Mouse (Mus musculus) megakaryocyte, adult 5-6 weeks (primary cell): ENCODE results near the gene Gng8. TPM values are rescaled to one million over a fixed set of nuclear protein-coding genes. Genes with fewer than 3 reads are reported as not detected.

Experiments used
- total RNA-seq, 2 experiments: library from RNA; stranded (forward) in 1 of 2; stranded (reverse) in 1 of 2; fragments of 153-499, 151-499 nt in 1 of 2; fragments of 221-1000, 200-1000 nt in 1 of 2; gene quantifications; 2 replicates each; pipeline versions ENCODE4 v1.2.3 to v1.2.4; 2015 to 2017

Gene Gng8
- total RNA-seq, 2 experiments from 2014 or later, result 0.48 TPM; not detected in 1

Other genes starting within 250 kb of the Gng8 start
- gene Ceacam15, start 216.1 kb upstream of the Gng8 start, total RNA-seq (2015), result not detected in 2 replicates
- gene Ceacam15, start 216.1 kb upstream of the Gng8 start, total RNA-seq (2017), result not detected in 2 replicates
- not detected in 2 replicates for gene Ceacam9, start 169.9 kb upstream of the Gng8 start, total RNA-seq (2015)
- not detected in 2 replicates for gene Ceacam9, start 169.9 kb upstream of the Gng8 start, total RNA-seq (2017)
- gene Ap2s1, start 153.4 kb upstream of the Gng8 start, total RNA-seq (2015), result 205 and 210 TPM in 2 replicates
- 81.5 and 95.7 TPM in 2 replicates for gene Ap2s1, start 153.4 kb upstream of the Gng8 start, total RNA-seq (2017)
- gene Slc1a5, start 110.4 kb upstream of the Gng8 start, total RNA-seq (2015), result 48.1 and 55.7 TPM in 2 replicates
- gene Slc1a5, start 110.4 kb upstream of the Gng8 start, total RNA-seq (2017), result 27.8 and 28.4 TPM in 2 replicates
- gene Strn4, start 75.9 kb upstream of the Gng8 start, total RNA-seq (2015), result 25.7 and 27.6 TPM in 2 replicates
- gene Strn4, start 75.9 kb upstream of the Gng8 start, total RNA-seq (2017), result 45.9 and 50.0 TPM in 2 replicates
- gene Fkrp, start 75.1 kb upstream of the Gng8 start, total RNA-seq (2015), result 8.1 and 12.4 TPM in 2 replicates
- 8.1 and 10.6 TPM in 2 replicates for gene Fkrp, start 75.1 kb upstream of the Gng8 start, total RNA-seq (2017)
- 8.8 and 14.0 TPM in 2 replicates for gene Prkd2, start 48.9 kb upstream of the Gng8 start, total RNA-seq (2015)
- 9.4 and 10.1 TPM in 2 replicates for gene Prkd2, start 48.9 kb upstream of the Gng8 start, total RNA-seq (2017)
- 0.09 and 0.23 TPM in 2 replicates for gene Dact3, start 16.5 kb upstream of the Gng8 start, total RNA-seq (2015)
- gene Dact3, start 16.5 kb upstream of the Gng8 start, total RNA-seq (2017), result 0.15 and 0.16 TPM in 2 replicates
- gene Ptgir, start 14.7 kb downstream of the Gng8 start, total RNA-seq (2015), result 16.0 and 18.1 TPM in 2 replicates
- 14.5 and 16.6 TPM in 2 replicates for gene Ptgir, start 14.7 kb downstream of the Gng8 start, total RNA-seq (2017)
- 113 and 140 TPM in 2 replicates for gene Calm3, start 32.3 kb downstream of the Gng8 start, total RNA-seq (2015)
- gene Calm3, start 32.3 kb downstream of the Gng8 start, total RNA-seq (2017), result 322 and 392 TPM in 2 replicates
- not detected in 2 replicates for gene Pnmal2, start 52.9 kb downstream of the Gng8 start, total RNA-seq (2015)
- not detected in 2 replicates for gene Pnmal2, start 52.9 kb downstream of the Gng8 start, total RNA-seq (2017)
- not detected in 2 replicates for gene Pnmal1, start 67.9 kb downstream of the Gng8 start, total RNA-seq (2015)
- gene Pnmal1, start 67.9 kb downstream of the Gng8 start, total RNA-seq (2017), result not detected in 2 replicates
- 0.18 TPM in 1 of 2 replicates, not detected in the other for gene Gm42372, start 91.3 kb downstream of the Gng8 start, total RNA-seq (2015)
- 0.04 and 0.11 TPM in 2 replicates for gene Gm42372, start 91.3 kb downstream of the Gng8 start, total RNA-seq (2017)
- gene Ccdc8, start 100.9 kb downstream of the Gng8 start, total RNA-seq (2015), result 0.02 and 0.07 TPM in 2 replicates
- gene Ccdc8, start 100.9 kb downstream of the Gng8 start, total RNA-seq (2017), result 0.40 and 0.69 TPM in 2 replicates
- 39.9 and 51.4 TPM in 2 replicates for gene Ppp5c, start 136.1 kb downstream of the Gng8 start, total RNA-seq (2015)
- gene Ppp5c, start 136.1 kb downstream of the Gng8 start, total RNA-seq (2017), result 31.6 and 33.1 TPM in 2 replicates
- 0.11 and 0.25 TPM in 2 replicates for gene Hif3a, start 170.6 kb downstream of the Gng8 start, total RNA-seq (2015)
- 0.24 TPM in 1 of 2 replicates, not detected in the other for gene Hif3a, start 170.6 kb downstream of the Gng8 start, total RNA-seq (2017)
- gene Psg16, start 182.3 kb downstream of the Gng8 start, total RNA-seq (2015), result 0.04 TPM in 1 of 2 replicates, not detected in the other
- 0.28 TPM in 1 of 2 replicates, not detected in the other for gene Psg16, start 182.3 kb downstream of the Gng8 start, total RNA-seq (2017)